ENCODE assay signal across 1 mouse cellular context in the genomic region with DNA sequence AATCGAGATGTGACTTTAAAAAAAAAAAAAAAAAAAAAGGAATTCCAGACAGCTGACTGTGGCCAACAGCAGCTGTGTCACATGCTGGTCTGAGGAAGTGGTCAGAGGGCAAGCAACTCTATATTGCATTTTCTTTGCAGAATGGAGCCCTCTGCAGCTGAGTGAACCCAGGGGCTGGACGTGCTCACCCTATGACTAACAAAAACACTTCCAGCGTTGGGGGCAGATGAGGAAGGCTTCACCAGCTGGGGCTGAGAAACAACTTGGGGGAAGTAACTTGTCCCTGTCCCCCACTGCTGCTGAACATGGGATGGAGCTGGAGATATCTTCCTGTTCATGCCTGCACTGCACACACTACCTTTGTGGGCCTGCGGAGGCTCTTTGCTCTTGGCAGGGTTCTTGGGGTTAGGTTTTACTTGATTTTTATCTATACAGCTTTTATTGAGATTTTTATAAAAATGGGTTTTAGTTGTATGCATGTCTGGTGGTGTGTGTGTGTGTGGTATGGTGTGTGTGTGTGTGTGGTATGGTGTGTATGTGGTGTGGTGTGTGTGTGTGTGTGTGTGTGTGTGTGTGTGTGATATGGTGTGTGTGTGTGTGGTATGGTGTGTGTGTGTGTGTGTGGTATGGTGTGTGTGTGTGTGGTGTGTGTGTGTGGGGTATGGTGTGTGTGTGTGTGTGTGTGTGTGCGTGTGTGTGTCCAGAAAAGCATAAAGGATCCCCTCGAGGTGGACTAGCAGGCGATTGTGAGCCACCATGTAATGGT.
TF ChIP-seq lines count a peak whose summit lies in the region.

No protein-coding gene starts in this region.

TF ChIP-seq in CH12.LX, 34 proteins besides CTCF, POLR2A, EP300 and RAD21 (continued from another document):
- no peak for TF ChIP-seq KAT2A (IDR thresholded peaks at IDR 0.05; ENCODE audit: insufficient replicate concordance, low read length)
- no peak for TF ChIP-seq MXI1 (IDR thresholded peaks at IDR 0.05; ENCODE audit: low read depth, low read length)
- no peak; the same call in 1 of the 2 replicates for TF ChIP-seq SMC3 (IDR thresholded peaks at IDR 0.05; ENCODE audit: low read depth, low read length)
- TF ChIP-seq ZMIZ1 (IDR thresholded peaks at IDR 0.05; ENCODE audit: low read depth, low read length) = no peak
- TF ChIP-seq RCOR1 (conservative IDR thresholded peaks at IDR 0.05; ENCODE audit: low read depth, low read length) = no peak
- TF ChIP-seq POLR2AphosphoS2 (IDR thresholded peaks at IDR 0.05; ENCODE audit: low read depth, low read length) = no peak
- 0 out of 2 replicates have a peak, but pooled peaks have one; percentile 7 for TF ChIP-seq MEF2A (IDR thresholded peaks at IDR 0.05; ENCODE audit: borderline replicate concordance, low read depth, low read length)
- peak; percentile 30; the same call in 1 of the 2 replicates for TF ChIP-seq USF2 (conservative IDR thresholded peaks at IDR 0.05; ENCODE audit: low read depth, low read length)
- TF ChIP-seq JUN (IDR thresholded peaks at IDR 0.05; ENCODE audit: insufficient read depth, low read depth, low read length) = no peak
